Mouse (Mus musculus): ENCODE results near the gene Slc25a16.

The Slc25a16 gene

GRCm38 (mm10) chr10:62919925-62920765 lies at the start of gene Slc25a16:
Gene Slc25a16, plus strand, starts transcription at chr10:62920633.
- peak; percentile 90 for DNase-seq (ENCODE audit: low spot score in 2 of 2)

- no peak for DNase-seq (ENCODE audit: low spot score in 2 of 2)
Observed at GRCm38 (mm10) chr10:62874828-62875227, 45.6 kb upstream of the Slc25a16 start.

DNA sequence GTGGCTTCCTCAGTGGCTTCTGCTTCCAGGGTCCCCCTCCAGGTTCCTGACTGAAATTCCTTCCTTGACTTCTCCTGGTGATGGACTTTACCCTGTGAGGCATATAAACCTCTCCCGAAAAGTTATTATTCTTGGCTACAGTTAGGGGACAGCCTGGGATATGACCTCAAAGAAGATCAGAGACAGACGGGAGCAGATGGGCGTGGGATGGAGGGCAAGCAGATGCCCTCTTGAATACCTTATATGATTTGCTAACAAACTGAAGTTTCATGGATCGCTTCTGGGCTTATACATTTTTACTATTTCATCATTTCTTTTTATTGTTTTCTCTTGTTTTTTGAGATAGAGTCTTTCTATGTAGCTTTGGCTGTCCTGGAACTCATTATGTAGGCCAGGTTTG lies 44.9 kb upstream of the Slc25a16 start:
- DNase-seq (ENCODE audit: low spot score in 2 of 2), result no peak

DNA sequence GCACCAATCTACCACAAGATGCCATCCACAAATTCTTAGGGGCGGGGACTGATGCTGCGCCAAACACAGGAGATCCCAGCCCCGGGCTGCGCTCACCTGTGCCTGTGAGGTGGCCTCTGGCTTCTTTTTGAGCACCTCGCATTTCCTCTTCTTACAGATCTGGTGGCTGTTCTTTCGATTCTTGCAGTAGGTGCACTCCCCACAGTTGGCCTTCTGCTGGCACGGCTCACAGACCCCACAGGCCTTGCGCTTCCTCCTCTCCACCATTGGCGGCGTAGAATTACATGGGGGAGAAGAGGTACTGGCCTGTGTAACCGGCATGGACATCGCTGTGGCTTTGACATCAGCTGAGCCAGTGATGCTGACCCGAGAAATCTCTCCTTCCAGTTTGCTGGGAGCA lies 42.4 kb upstream of the Slc25a16 start:
- no peak for DNase-seq (ENCODE audit: low spot score in 2 of 2)

GRCm38 (mm10) chr10:62881211-62881610 lies 39.2 kb upstream of the Slc25a16 start:
- DNase-seq (ENCODE audit: low spot score in 2 of 2), result no peak

DNA sequence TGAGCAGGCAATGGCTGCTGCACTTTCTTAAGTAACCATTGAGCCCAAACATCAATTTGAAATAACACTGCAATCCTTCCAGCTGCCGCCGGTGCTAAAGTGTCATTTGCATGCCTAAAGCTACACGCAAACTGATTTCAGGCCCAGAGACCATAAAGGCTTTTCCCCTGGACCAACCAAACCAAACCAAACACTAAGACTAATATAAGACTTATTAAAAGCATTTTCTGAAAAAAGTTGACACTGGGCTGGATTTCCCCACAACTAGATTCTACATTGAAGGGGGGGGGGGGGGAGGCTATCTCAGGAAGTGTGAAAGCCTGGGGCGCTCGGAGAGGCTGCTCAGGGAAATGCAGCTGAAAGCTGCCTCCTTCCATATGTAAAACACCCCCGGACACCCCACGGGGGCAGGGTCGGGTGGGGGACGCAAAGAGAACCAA lies 36.5 kb upstream of the Slc25a16 start:
- no peak for DNase-seq (ENCODE audit: low spot score in 2 of 2)

DNA sequence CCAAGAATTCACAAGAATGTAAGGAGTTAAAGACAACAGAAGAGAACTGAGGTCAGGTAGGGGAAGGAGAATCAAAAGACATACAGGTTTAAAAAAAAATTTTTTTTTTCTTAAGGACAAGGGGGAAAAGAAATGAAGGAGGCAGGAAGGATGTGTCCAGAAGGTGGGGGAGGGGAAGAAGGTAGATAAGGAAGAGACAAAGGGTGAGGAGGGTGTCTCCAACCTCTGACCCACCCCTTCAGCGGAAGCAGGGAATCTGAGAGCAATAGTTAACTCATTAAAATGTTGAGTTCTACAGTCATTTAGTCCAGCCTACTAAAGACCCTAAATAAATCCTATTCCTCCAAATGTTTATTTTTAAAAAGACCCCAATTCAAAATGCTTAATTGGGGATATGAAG lies 35.9 kb upstream of the Slc25a16 start:
- DNase-seq (ENCODE audit: low spot score in 2 of 2), result no peak

- no peak for DNase-seq (ENCODE audit: low spot score in 2 of 2)
Observed at GRCm38 (mm10) chr10:62885460-62885859, 35.0 kb upstream of the Slc25a16 start.

GRCm38 (mm10) chr10:62885969-62886798 lies 34.2 kb upstream of the Slc25a16 start:
- no peak for DNase-seq (ENCODE audit: low spot score in 2 of 2)

- DNase-seq (ENCODE audit: low spot score in 2 of 2), result peak; percentile 24 to 29
Observed at GRCm38 (mm10) chr10:62886799-62887591, 33.4 kb upstream of the Slc25a16 start.

DNA sequence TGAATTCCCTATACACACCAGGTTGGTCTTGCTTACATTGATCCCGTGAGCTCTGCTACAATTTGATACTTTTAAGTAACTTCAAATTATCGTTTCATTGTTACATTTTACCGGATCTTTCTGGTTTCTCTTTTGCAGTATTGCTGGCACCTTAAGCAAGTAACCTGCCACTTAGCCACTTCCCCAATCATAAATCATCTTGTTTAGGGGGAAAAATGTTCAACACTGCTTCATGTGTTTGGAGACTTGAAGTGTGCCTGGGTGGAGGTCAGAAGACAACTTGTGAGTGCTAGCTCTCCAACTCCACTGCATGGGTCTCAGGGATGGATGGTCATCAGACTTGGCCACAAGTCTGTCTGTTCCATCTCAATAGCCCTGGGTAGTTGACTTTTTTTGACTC lies 29.4 kb upstream of the Slc25a16 start:
- no peak for DNase-seq (ENCODE audit: low spot score in 2 of 2)

GRCm38 (mm10) chr10:62892549-62893232 lies 27.7 kb upstream of the Slc25a16 start:
- no peak for DNase-seq (ENCODE audit: low spot score in 2 of 2)

GRCm38 (mm10) chr10:62893356-62893884 lies 27.0 kb upstream of the Slc25a16 start:
- DNase-seq (ENCODE audit: low spot score in 2 of 2), result no peak

GRCm38 (mm10) chr10:62894447-62894846 lies 26.0 kb upstream of the Slc25a16 start:
- no peak for DNase-seq (ENCODE audit: low spot score in 2 of 2)

GRCm38 (mm10) chr10:62895386-62895785 lies 25.0 kb upstream of the Slc25a16 start:
- DNase-seq (ENCODE audit: low spot score in 2 of 2), result no peak

DNA sequence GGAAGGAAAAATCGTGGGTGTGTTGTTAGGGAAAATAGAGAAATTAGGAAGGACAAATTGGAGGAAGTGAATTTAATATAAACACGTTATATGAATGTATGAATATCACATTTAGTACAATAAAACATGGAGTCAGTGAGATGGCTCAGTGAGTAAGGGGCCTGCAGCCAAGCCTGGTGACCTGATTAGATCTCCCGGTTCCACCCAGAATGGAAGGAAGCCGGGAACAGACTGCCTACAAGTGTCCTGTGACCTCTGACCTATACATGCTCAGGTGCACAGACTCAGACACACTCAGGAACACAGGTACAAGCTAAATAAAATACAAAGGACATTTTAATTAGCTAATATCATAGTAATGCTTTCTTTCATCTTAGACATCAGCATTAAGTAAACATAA lies 24.4 kb upstream of the Slc25a16 start:
- DNase-seq (ENCODE audit: low spot score in 2 of 2), result no peak

DNA sequence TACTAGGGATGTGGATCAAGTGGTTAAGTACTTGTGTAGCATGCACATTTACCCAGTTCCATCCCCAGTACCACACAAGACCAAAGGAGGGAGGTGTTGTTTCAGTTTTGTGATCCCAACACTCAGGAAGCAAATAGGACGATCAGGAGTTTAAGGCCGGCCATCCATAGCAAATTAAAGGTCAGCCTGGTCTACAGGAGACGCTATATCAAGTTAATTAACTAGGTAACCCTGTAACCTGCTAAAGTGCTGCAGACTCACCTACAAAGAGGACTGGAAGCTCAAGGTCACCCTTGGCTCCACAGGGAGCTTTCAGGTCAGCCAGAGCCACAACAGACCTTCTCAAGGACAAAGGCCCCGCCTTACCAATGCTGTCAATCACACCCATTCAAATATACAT lies 23.7 kb upstream of the Slc25a16 start:
- no peak for DNase-seq (ENCODE audit: low spot score in 2 of 2)

DNA sequence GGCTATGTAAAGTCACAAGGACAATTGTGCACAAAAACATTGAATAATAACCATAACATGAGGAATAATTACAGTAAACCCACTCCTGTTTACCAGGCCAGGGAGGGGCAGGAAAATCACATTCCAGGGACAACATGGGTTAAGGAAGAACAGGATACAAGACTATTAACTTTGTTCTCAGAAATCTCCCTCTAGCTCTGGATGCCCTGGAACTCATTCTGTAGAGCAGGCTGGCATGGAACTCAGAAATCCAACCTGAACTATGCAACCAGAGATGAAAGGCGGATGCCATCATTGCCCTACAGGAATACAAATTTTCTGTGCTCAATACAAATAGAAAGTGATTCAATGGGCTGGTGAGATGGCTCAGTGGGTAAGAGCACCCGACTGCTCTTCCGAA lies 23.0 kb upstream of the Slc25a16 start:
- DNase-seq (ENCODE audit: low spot score in 2 of 2), result no peak

- DNase-seq (ENCODE audit: low spot score in 2 of 2), result no peak
Observed at GRCm38 (mm10) chr10:62898061-62898460, 22.4 kb upstream of the Slc25a16 start.

DNA sequence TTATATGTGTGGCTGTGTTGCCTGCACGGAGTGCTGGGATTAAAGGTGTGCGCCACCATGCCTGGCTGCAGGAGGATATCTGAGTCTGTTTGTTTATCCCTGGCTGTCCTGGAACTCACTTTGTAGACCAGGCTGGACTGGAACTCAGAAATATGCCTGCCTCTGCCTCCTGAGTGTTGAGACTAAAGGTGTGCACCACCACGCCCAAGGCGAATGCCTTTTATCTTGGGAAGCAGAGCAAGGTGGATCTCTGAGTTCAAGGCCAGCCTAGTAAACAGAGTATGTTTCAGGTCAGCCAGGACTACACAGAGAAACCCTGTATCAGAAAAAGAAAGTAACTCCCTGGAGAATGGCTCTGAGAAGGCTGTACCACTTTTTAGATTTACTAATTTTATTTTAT lies 20.3 kb upstream of the Slc25a16 start:
- DNase-seq (ENCODE audit: low spot score in 2 of 2), result no peak

DNA sequence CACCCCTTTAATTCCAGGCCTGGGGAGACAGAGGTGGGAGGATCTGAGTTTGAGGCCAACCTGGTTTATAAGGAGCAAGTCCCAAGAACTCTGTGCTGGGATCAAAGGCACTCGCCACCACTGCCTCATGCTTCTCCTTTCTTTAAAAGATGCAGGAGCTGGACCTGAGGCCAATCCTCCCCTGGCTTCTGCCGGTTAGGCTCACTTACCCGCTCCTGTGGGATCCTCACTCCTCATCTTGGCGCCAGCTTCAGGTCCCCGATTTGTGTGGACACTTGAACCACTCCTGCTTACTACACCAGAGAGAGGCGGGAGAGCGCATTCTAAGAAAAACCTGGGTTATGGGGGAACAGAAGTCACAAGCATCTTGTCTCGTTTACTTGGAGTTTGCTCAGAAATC lies 18.6 kb upstream of the Slc25a16 start:
- DNase-seq (ENCODE audit: low spot score in 2 of 2), result no peak
